Mouse (Mus musculus): ENCODE measurements around the gene Pip5k1a. TPM values are rescaled to one million over a fixed set of nuclear protein-coding genes. Genes with fewer than 3 reads are reported as not detected.
"Not testable (repeated sequence)": the region's sequence is repeated elsewhere in the genome, so short reads cannot be mapped to it uniquely, and the experiment has no call there.

The Pip5k1a gene
- polyA plus RNA-seq, 1 experiment from 2014 or later, result 15.4 TPM

DNA sequence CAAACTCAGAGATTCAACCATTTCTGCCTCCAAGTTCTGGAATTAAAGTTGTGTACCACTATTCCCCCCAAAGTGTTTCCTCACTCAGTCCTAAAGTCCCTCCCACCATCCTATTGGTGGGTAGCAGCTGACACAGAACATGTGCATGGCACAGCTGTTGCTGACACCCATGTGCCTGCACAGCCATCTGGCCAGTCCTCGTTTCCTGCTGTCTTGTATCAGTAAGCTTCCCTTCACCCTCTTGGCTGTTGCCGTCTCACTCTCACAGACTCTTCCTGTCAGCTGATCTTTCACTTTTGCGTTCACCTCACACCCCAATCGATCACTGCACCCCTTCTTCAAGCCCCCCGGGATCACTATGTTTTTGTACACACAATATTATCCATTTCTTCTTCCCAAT, 79.0 kb downstream of the Pip5k1a start:
- H3K36me3 ChIP-seq, result peaks cover 31% of the 10 kb centered on the region
- H3K9me3 ChIP-seq, result no peaks in the 10 kb centered on the region
- peak overlapping the region; percentile 15; the same call in 1 of the 2 replicates for H3K9ac ChIP-seq
- ATAC-seq (ENCODE audit: low FRiP score), result no peak
- H3K27ac ChIP-seq, result no peak overlapping the region
- 62% methylated on average over 5 of the region's 5 CpGs for WGBS
- peaks cover 10% of the 10 kb centered on the region; the same call in 1 of the 2 replicates for H3K4me1 ChIP-seq (replicated peaks)
- H3K27me3 ChIP-seq, result no peaks in the 10 kb centered on the region
- no peak overlapping the region for H3K4me2 ChIP-seq
- no peak overlapping the region for H3K4me3 ChIP-seq

GRCm38 (mm10) chr3:95027057-95027645, 79.6 kb downstream of the Pip5k1a start:
- no peaks in the 10 kb centered on the region for H3K9me3 ChIP-seq
- peaks cover 26% of the 10 kb centered on the region for H3K36me3 ChIP-seq
- no peak overlapping the region for H3K4me3 ChIP-seq
- H3K27me3 ChIP-seq, result no peaks in the 10 kb centered on the region
- ATAC-seq (ENCODE audit: low FRiP score), result no peak
- no peak overlapping the region for H3K27ac ChIP-seq
- peaks cover 10% of the 10 kb centered on the region; the same call in 1 of the 2 replicates for H3K4me1 ChIP-seq (replicated peaks)
- H3K9ac ChIP-seq, result no peak overlapping the region
- no peak overlapping the region for H3K4me2 ChIP-seq
- 57% methylated on average over 5 of the region's 5 CpGs for WGBS

GRCm38 (mm10) chr3:95025202-95025601, 81.5 kb downstream of the Pip5k1a start:
- ATAC-seq (ENCODE audit: low FRiP score), result no peak
- no peak overlapping the region for H3K4me2 ChIP-seq
- H3K27ac ChIP-seq, result no peak overlapping the region
- no peaks in the 10 kb centered on the region for H3K27me3 ChIP-seq
- H3K4me1 ChIP-seq (replicated peaks), result peaks cover 10% of the 10 kb centered on the region; the same call in 1 of the 2 replicates
- 42% methylated on average over 5 of the region's 5 CpGs for WGBS
- H3K9ac ChIP-seq, result no peak overlapping the region
- H3K4me3 ChIP-seq, result no peak overlapping the region
- H3K9me3 ChIP-seq, result no peaks in the 10 kb centered on the region
- H3K36me3 ChIP-seq, result peaks cover 7% of the 10 kb centered on the region; the same call in 1 of the 2 replicates

- Histone ChIP-seq H3K4me3 (no peak overlapping the region), H3K4me2 (peak overlapping the region; percentile 18; the same call in 1 of the 2 replicates), H3K4me1 (replicated peaks) (peaks cover 10% of the 10 kb centered on the region; the same call in 1 of the 2 replicates), H3K9me3 (no peaks in the 10 kb centered on the region), H3K27me3 (no peaks in the 10 kb centered on the region), H3K36me3 (peaks cover under 1% of the 10 kb centered on the region; the same call in 1 of the 2 replicates), H3K9ac (0 out of 2 replicates have a peak overlapping the region, but pooled peaks have one; percentile 15), H3K27ac (no peak overlapping the region)
- WGBS, result 25% methylated on average over 11 of the region's 11 CpGs
- no peak for ATAC-seq (ENCODE audit: low FRiP score)
Observed at GRCm38 (mm10) chr3:95024551-95024950, 82.2 kb downstream of the Pip5k1a start.

DNA sequence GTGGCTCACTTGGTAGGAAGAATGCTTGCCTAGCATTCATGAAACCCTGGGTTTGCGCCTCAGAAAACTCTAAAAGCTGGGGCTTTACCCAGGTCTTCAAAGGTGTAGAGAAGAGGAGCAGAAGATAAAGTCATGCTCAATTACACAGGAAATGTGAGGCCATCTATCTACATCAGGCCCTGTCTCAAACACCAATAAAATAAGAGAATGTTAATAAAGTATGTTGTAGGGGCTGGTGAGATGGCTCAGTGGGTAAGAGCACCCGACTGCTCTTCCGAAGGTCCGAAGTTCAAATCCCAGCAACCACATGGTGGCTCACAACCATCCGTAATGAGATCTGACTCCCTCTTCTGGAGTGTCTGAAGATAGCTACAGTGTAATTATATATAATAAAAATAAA, 85.8 kb downstream of the Pip5k1a start:
- H3K27me3 ChIP-seq; H3K4me3 ChIP-seq; H3K36me3 ChIP-seq; H3K4me2 ChIP-seq; H3K9me3 ChIP-seq; H3K9ac ChIP-seq; ATAC-seq (ENCODE audit: low FRiP score); H3K27ac ChIP-seq: not testable (repeated sequence)
- 92% methylated on average over 5 of the region's 5 CpGs for WGBS
- peaks cover 17% of the 10 kb centered on the region for H3K4me1 ChIP-seq (replicated peaks)

- WGBS, result 88% methylated on average over 2 of the region's 2 CpGs
Observed at GRCm38 (mm10) chr3:95018741-95019140, 88.0 kb downstream of the Pip5k1a start.

DNA sequence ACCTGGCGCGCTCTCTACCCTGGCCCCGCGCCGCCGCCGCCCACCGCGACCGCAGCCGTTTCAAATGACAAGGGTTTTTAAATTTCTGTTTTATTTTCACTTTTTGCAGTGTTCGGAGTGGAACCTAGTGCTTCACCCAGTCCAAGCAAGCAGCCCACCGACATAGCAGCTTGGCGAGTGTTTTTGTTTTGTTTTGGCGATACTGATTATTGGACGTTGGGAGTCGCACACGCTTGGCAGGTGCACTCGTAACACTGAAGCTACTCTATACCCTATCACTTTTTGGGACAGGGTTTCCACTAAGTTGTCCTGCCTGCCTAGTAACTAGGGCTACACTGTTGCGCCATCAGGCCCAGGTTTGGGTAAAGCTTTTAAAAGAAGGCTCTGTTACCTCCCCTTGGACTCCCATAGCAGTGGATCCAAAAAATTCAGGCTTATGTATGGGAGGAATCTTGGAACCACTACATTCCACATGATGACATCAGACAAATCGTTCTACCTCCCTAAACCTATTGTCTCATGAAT, 90.1 kb downstream of the Pip5k1a start:
- Histone ChIP-seq H3K9me3 (no peaks in the 10 kb centered on the region), H3K27ac (peak overlapping the region; percentile 96), H3K4me1 (replicated peaks) (peaks cover 28% of the 10 kb centered on the region), H3K36me3 (peaks cover 7% of the 10 kb centered on the region), H3K9ac (peak overlapping the region; percentile 88), H3K4me2 (peak overlapping the region; percentile 71), H3K27me3 (no peaks in the 10 kb centered on the region), H3K4me3 (peak overlapping the region; percentile 80)
- 4% methylated on average over 21 of the region's 21 CpGs for WGBS
- no peak for ATAC-seq (ENCODE audit: low FRiP score)

More at GRCm38 (mm10) chr3:95018741-95019140, 88.0 kb downstream of the Pip5k1a start:
- Histone ChIP-seq H3K27ac (no peak overlapping the region), H3K27me3 (no peaks in the 10 kb centered on the region), H3K4me3 (no peak overlapping the region), H3K4me2 (no peak overlapping the region), H3K9me3 (no peaks in the 10 kb centered on the region), H3K4me1 (replicated peaks) (peaks cover 17% of the 10 kb centered on the region), H3K36me3 (no peaks in the 10 kb centered on the region), H3K9ac (no peak overlapping the region)
- no peak for ATAC-seq (ENCODE audit: low FRiP score)

DNA sequence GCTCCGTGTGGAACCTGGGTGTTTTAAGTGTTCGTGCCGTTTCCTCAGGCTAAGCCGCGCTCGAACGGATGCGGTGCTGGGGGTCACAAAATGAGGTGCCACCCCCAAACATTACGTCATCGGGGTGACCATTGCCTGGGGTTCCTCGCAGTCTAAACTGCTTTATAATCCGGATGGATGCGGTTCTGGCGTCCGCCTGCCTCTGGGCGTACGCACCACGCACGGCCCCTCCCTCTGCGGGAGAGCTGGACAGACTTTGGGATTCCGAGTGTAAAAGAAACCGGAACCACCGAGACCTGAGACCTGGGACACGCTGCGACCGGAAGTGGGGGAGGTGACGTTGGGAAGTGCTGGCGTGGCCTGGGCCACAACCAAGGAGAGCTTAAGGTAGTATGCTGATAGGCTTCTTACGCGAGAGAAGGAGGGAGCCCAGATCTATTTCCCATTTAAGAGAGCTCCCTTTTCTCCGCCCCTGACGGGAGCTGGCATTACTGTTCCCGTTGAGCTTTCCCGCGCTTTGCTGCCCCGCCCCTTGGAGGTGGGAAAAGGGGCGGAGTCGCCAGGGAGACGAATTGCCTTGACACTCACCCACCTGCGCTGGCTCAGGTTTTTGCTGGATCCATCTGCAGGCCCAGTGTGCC, 90.7 kb downstream of the Pip5k1a start:
- Histone ChIP-seq H3K4me1 (replicated peaks) (peaks cover 28% of the 10 kb centered on the region), H3K27me3 (no peaks in the 10 kb centered on the region), H3K9ac (peak overlapping the region; percentile 88), H3K9me3 (no peaks in the 10 kb centered on the region), H3K4me2 (peak overlapping the region; percentile 71), H3K36me3 (peaks cover 13% of the 10 kb centered on the region), H3K27ac (peak overlapping the region; percentile 96), H3K4me3 (peak overlapping the region; percentile 80)
- WGBS, result under 1% methylated on average over 40 of the region's 40 CpGs
- ATAC-seq (ENCODE audit: low FRiP score), result peak; percentile 80

- peak; percentile 99 for ATAC-seq (ENCODE audit: low FRiP score)
- peaks cover 19% of the 10 kb centered on the region for H3K36me3 ChIP-seq
- peak within 1 kb of the TSS; percentile 88 for H3K9ac ChIP-seq
- peak within 1 kb of the TSS; percentile 96 for H3K27ac ChIP-seq
- no peaks in the 10 kb centered on the region for H3K27me3 ChIP-seq
- under 1% methylated on average over 36 of the region's 37 CpGs for WGBS
- H3K4me1 ChIP-seq (replicated peaks), result peaks cover 28% of the 10 kb centered on the region
- H3K4me3 ChIP-seq, result peak within 1 kb of the TSS; percentile 80
- peak within 1 kb of the TSS; percentile 98 for H3K4me2 ChIP-seq
- no peaks in the 10 kb centered on the region for H3K9me3 ChIP-seq
Observed at GRCm38 (mm10) chr3:95015337-95015872, 91.3 kb downstream of the Pip5k1a start, which contains the start of gene Zfp687. Gene Zfp687, minus strand, starts transcription at chr3:95015448.

- Histone ChIP-seq H3K9me3 (no peaks in the 10 kb centered on the region), H3K4me1 (replicated peaks) (peaks cover 32% of the 10 kb centered on the region), H3K4me2 (peak overlapping the region; percentile 98), H3K4me3 (peak overlapping the region; percentile 80), H3K27me3 (no peaks in the 10 kb centered on the region), H3K36me3 (peaks cover 27% of the 10 kb centered on the region), H3K9ac (peak overlapping the region; percentile 88), H3K27ac (peak overlapping the region; percentile 85)
- peak; percentile 21 for ATAC-seq (ENCODE audit: low FRiP score)
- WGBS, result under 1% methylated on average over 39 of the region's 44 CpGs
Observed at GRCm38 (mm10) chr3:95014428-95015151, 92.1 kb downstream of the Pip5k1a start.

- H3K4me3 ChIP-seq, result peak overlapping the region; percentile 80
- H3K4me2 ChIP-seq, result peak overlapping the region; percentile 98
- H3K27ac ChIP-seq, result peak overlapping the region; percentile 85
- no peaks in the 10 kb centered on the region for H3K9me3 ChIP-seq
- peaks cover 32% of the 10 kb centered on the region for H3K4me1 ChIP-seq (replicated peaks)
- no peak for ATAC-seq (ENCODE audit: low FRiP score)
- H3K36me3 ChIP-seq, result peaks cover 34% of the 10 kb centered on the region
- WGBS, result 15% methylated on average over 13 of the region's 13 CpGs
- H3K27me3 ChIP-seq, result no peaks in the 10 kb centered on the region
- peak overlapping the region; percentile 88 for H3K9ac ChIP-seq
Observed at GRCm38 (mm10) chr3:95013699-95014427, 92.9 kb downstream of the Pip5k1a start.

All from hindbrain, embryonic 13.5 days (tissue).